Mouse (Mus musculus) retina, postnatal 7 days (tissue): ENCODE data around the gene Il21r.
A peak's percentile ranks its signal among the peaks of the same experiment; 100 is the strongest.

Experiments
- DNase-seq: peaks from one replicate; pipeline ENCODE4 v3.0.0-alpha.2; 2012; ENCODE audit warnings: low read depth, low spot score

Gene Il21r

GRCm38 (mm10) chr7:125638376-125638775 lies 35.1 kb downstream of the Il21r start:
- no peak for DNase-seq

GRCm38 (mm10) chr7:125638870-125639386 lies 35.7 kb downstream of the Il21r start:
- peak; percentile 45 for DNase-seq

GRCm38 (mm10) chr7:125643880-125644279 lies 40.7 kb downstream of the Il21r start:
- no peak for DNase-seq

- no peak for DNase-seq
Observed at GRCm38 (mm10) chr7:125645413-125645812, 42.2 kb downstream of the Il21r start.

DNA sequence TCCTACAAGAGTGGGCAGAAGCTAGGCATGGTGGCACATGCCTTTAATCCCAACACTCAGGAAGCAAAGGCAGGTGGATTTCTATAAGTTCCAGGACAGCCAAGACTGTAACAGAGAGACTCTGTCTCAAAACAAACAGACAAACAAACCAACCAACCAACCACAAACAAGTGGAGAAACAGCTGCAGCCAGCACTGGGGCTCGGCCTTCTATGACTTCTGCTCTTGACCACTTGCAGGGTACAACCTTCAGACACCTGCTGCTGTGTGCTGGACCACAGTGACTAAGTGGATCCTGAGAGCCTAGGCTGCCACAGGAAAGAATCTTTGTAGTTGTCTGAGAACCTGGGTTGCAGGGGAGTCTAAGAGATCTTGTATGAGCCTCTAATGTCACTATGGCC lies 45.8 kb downstream of the Il21r start:
- DNase-seq = no peak

- no peak for DNase-seq
Observed at GRCm38 (mm10) chr7:125657511-125657910, 54.3 kb downstream of the Il21r start.

GRCm38 (mm10) chr7:125663654-125664053 lies 60.4 kb downstream of the Il21r start:
- no peak for DNase-seq

GRCm38 (mm10) chr7:125670865-125671264 lies 67.6 kb downstream of the Il21r start:
- DNase-seq = no peak

DNA sequence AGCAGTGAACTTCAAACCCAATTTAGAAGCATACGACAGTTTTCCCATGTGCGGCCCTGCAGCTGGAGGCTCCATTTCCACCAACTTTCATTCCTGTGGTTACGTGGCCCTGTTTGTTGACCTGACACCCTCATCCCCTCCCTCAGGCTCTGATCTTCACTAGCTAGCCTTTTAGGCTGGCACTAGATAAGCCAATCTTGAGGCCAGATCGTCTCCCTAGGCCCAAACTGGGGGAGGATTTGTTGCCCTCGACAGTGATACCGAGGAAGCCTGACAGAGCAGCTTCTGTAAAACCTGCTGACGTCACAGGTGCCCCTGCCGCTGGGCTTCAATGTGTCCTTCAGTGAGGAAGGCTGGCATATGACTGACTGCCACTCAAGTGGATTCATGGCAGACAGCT lies 68.2 kb downstream of the Il21r start:
- no peak for DNase-seq

DNA sequence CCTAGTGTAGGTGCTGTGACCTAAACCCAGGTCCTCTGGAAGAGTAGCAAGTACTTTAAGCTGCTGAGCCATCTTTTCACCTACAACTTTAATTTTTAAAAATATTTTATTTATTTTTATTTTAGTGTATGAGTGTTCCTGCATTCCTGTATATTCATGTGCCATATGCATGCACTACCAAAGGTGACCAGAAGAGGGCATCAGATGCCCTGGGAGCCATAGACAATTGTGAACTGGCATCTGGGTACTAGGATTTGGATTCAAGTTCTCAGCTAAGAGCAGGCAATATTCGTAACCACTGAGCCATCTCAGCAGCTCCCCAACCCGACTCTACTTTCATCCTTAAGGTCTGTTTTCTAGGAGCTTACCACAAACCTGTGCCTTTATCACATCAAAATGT lies 71.7 kb downstream of the Il21r start:
- peak; percentile 35 for DNase-seq

DNA sequence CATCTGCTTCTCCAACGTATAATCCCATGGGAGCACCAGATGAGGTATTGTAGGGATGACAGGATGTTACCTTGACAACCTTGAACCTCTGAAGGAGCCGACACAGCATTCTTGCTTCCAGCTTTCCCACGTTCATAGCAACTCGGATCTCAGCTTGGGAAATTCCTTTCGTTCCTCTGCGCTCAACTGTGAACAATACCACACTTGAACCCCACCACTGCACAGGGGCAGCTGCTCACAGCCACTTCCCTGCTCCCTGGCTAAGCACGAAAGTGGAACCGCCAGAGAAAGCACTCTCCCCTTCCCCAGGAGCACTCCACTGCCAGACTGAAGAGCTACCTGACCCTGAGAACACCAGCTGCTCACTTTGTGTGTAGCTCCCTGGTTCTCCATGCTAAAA lies 75.5 kb downstream of the Il21r start:
- no peak for DNase-seq

DNA sequence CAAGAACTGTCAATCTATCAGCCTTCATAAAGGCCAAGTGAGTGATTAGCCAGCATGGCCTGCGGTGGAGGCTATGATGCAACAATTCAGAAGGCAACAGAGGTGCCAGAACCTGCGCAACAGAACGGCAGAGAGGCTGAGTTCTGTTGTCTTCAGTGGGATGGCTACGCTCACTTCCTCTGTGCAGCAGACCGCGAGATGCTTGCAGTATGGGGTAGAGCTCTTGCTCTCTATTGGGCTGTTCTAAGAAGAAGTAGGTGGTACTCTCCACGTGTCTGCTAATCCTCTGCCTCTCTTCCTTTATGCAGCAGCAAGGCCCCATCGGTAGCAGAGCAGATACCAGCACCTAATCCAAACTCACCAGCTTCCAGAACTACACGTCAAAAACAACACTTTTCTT lies 76.7 kb downstream of the Il21r start:
- DNase-seq = no peak
